Mouse (Mus musculus): Measurements from ENCODE around the gene Pik3c2g.

- TF ChIP-seq POLR2A (IDR thresholded peaks at IDR 0.05; ENCODE audit: borderline replicate concordance, extremely low read depth, insufficient read depth, insufficient read length, poor library complexity, severe bottlenecking) (no peak), CTCF (IDR thresholded peaks at IDR 0.05; ENCODE audit: borderline replicate concordance, extremely low read depth, insufficient read depth, insufficient read length) (no peak)
Observed at GRCm38 (mm10) chr6:140005181-140005580, 418.2 kb downstream of the Pik3c2g start.

All from brain, embryonic 14.5 days (tissue).